Mouse (Mus musculus) forebrain, embryonic 11.5 days (tissue): ENCODE results near the gene Icosl. TPM values are rescaled to one million over a fixed set of nuclear protein-coding genes. Genes with fewer than 3 reads are reported as not detected.
A peak's percentile ranks its signal among the peaks of the same experiment; 100 is the strongest.
"Not testable (repeated sequence)": the region's sequence is repeated elsewhere in the genome, so short reads cannot be mapped to it uniquely, and the experiment has no call there.

Source experiments
- ATAC-seq: fragments of 200-750 bp; cut with Nextera tagmentation; replicated peaks from 2 replicates; pipeline ENCODE4 v1.8.0; 2017; ENCODE audit warnings: moderate TSS enrichment; ENCODE audit not compliant: low FRiP score
- DNase-seq: peaks from one replicate; pipeline ENCODE4 v3.0.0-alpha.2; 2017; ENCODE audit warnings: low spot score
- H3K27ac ChIP-seq: fragments of 300-500 bp; sonication (generic); 2 replicates; pipeline ENCODE4 v1.5.1; 2014; ENCODE audit warnings: low read depth, low read length
- H3K27me3 ChIP-seq: fragments of 300-500 bp; sonication (generic); 2 replicates; pipeline ENCODE4 v1.6.1; 2014; ENCODE audit warnings: mild to moderate bottlenecking, low read length, mixed read lengths; ENCODE audit not compliant: control insufficient read depth, insufficient read depth
- H3K36me3 ChIP-seq: fragments of 300-500 bp; sonication (generic); 2 replicates; pipeline ENCODE4 v1.6.1; 2014; ENCODE audit warnings: mild to moderate bottlenecking, low read length, moderate library complexity, mixed read lengths; ENCODE audit not compliant: control insufficient read depth, insufficient read depth
- H3K4me1 ChIP-seq: fragments of 300-500 bp; sonication (generic); replicated peaks from 2 replicates; pipeline ENCODE4 v1.6.1; 2014; ENCODE audit warnings: low read length, mixed read lengths; ENCODE audit not compliant: control insufficient read depth, insufficient read depth
- H3K4me2 ChIP-seq: fragments of 300-500 bp; sonication (generic); 2 replicates; pipeline ENCODE4 v1.6.1; 2014; ENCODE audit warnings: low read depth, mild to moderate bottlenecking, low read length, moderate library complexity, mixed read lengths; ENCODE audit not compliant: severe bottlenecking
- H3K4me3 ChIP-seq: fragments of 300-500 bp; sonication (generic); 2 replicates; pipeline ENCODE4 v1.5.1; 2014; ENCODE audit warnings: low read depth, low read length
- H3K9ac ChIP-seq: fragments of 300-500 bp; sonication (generic); 2 replicates; pipeline ENCODE4 v1.6.1; 2014; ENCODE audit warnings: low read length
- H3K9me3 ChIP-seq: fragments of 300-500 bp; sonication (generic); 2 replicates; pipeline ENCODE4 v1.6.1; 2016; ENCODE audit warnings: low read length, mixed read lengths; ENCODE audit not compliant: control insufficient read depth
- WGBS: fragments of 180-500 bp; shearing (Covaris S2); extraction: QIAGEN DNeasy Blood & Tissue Kit; methylation state at CpG from one replicate; pipeline ENCODE4 v1.1.7; 2014; 5-methylcytosine and 5-hydroxymethylcytosine counted together
- polyA plus RNA-seq: library from polyadenylated mRNA; unstranded; fragments of >200 nt; fragmentation: Nextera tagmentation; extraction: Ambion mirVana; gene quantifications from 2 replicates; pipeline ENCODE4 v1.2.1, GENCODE M21; 2014

The Icosl gene
- 2.0 and 2.5 TPM in 2 replicates for polyA plus RNA-seq

- WGBS: 1% methylated on average over 66 of the region's 66 CpGs
- peak; percentile 87 for DNase-seq
- Histone ChIP-seq H3K4me2 (peak within 1 kb of the TSS; percentile 86), H3K36me3 (no peaks in the 10 kb centered on the region), H3K9me3 (no peaks in the 10 kb centered on the region), H3K9ac (peak within 1 kb of the TSS; percentile 50), H3K4me3 (peak within 1 kb of the TSS; percentile 44), H3K4me1 (peaks cover 5% of the 10 kb centered on the region; the same call in 1 of the 2 replicates), H3K27me3 (peaks cover 4% of the 10 kb centered on the region; the same call in 1 of the 2 replicates), H3K27ac (no peak within 1 kb of the TSS)
- ATAC-seq: peak; percentile 91
These were observed at the start of gene Icosl for GRCm38 (mm10) chr10:78069101-78070011. Icosl (plus strand) TSS chr10:78069302.

- H3K27me3 ChIP-seq, H3K4me2 ChIP-seq, H3K4me1 ChIP-seq, H3K9ac ChIP-seq, H3K27ac ChIP-seq, H3K4me3 ChIP-seq, DNase-seq, H3K36me3 ChIP-seq, ATAC-seq, H3K9me3 ChIP-seq: not testable (repeated sequence)
- WGBS: over 99% methylated on average over 6 of the region's 11 CpGs
These were observed 49.1 kb upstream of the Icosl start for GRCm38 (mm10) chr10:78019984-78020383.

GRCm38 (mm10) chr10:78025453-78025852 lies 43.6 kb upstream of the Icosl start:
- H3K4me3 ChIP-seq, H3K36me3 ChIP-seq, H3K9me3 ChIP-seq, H3K9ac ChIP-seq, H3K4me1 ChIP-seq, H3K27me3 ChIP-seq, DNase-seq, H3K4me2 ChIP-seq, ATAC-seq, H3K27ac ChIP-seq: not testable (repeated sequence)
- 74% methylated on average over 6 of the region's 8 CpGs for WGBS

GRCm38 (mm10) chr10:78028129-78028528 lies 41.0 kb upstream of the Icosl start:
- WGBS: 2% methylated on average over 5 of the region's 5 CpGs
- ATAC-seq (peak; percentile 60; the same call in 1 of the 2 replicates), DNase-seq (peak; percentile 84)
- Histone ChIP-seq H3K9ac (no peak overlapping the region), H3K9me3 (no peaks in the 10 kb centered on the region), H3K36me3 (no peaks in the 10 kb centered on the region), H3K27me3 (no peaks in the 10 kb centered on the region), H3K4me3 (no peak overlapping the region), H3K4me1 (no peaks in the 10 kb centered on the region), H3K27ac (no peak overlapping the region), H3K4me2 (no peak overlapping the region)

- Histone ChIP-seq H3K4me1 (no peaks in the 10 kb centered on the region), H3K27me3 (no peaks in the 10 kb centered on the region), H3K9ac (no peak overlapping the region), H3K4me3 (no peak overlapping the region), H3K27ac (no peak overlapping the region), H3K9me3 (no peaks in the 10 kb centered on the region), H3K36me3 (no peaks in the 10 kb centered on the region), H3K4me2 (no peak overlapping the region)
- no peak for ATAC-seq
- no peak for DNase-seq
- 76% methylated on average over 1 of the region's 1 CpGs for WGBS
These were observed 40.0 kb upstream of the Icosl start for GRCm38 (mm10) chr10:78029080-78029479.

- 72% methylated on average over 2 of the region's 2 CpGs for WGBS
- ATAC-seq: no peak
- Histone ChIP-seq H3K4me2 (no peak overlapping the region), H3K4me3 (no peak overlapping the region), H3K4me1 (no peaks in the 10 kb centered on the region), H3K36me3 (no peaks in the 10 kb centered on the region), H3K9ac (no peak overlapping the region), H3K27me3 (no peaks in the 10 kb centered on the region), H3K9me3 (no peaks in the 10 kb centered on the region), H3K27ac (no peak overlapping the region)
- DNase-seq: no peak
These were observed 37.1 kb upstream of the Icosl start for GRCm38 (mm10) chr10:78031987-78032386.

- no peak for ATAC-seq
- Histone ChIP-seq H3K27me3 (no peaks in the 10 kb centered on the region), H3K9ac (no peak overlapping the region), H3K9me3 (no peaks in the 10 kb centered on the region), H3K4me1 (no peaks in the 10 kb centered on the region), H3K36me3 (no peaks in the 10 kb centered on the region), H3K4me2 (no peak overlapping the region), H3K4me3 (no peak overlapping the region), H3K27ac (no peak overlapping the region)
- WGBS: 87% methylated on average over 4 of the region's 4 CpGs
- no peak for DNase-seq
These were observed 32.0 kb upstream of the Icosl start for GRCm38 (mm10) chr10:78037139-78037538.

- ATAC-seq: no peak
- Histone ChIP-seq H3K9ac (no peak within 1 kb of the TSS), H3K4me3 (no peak within 1 kb of the TSS), H3K36me3 (no peaks in the 10 kb centered on the region), H3K27ac (no peak within 1 kb of the TSS), H3K4me1 (0 out of 2 replicates have a peak, but pooled peaks cover 3% of the 10 kb centered on the region), H3K9me3 (no peaks in the 10 kb centered on the region), H3K27me3 (no peaks in the 10 kb centered on the region), H3K4me2 (no peak within 1 kb of the TSS)
- WGBS: 87% methylated on average over 5 of the region's 5 CpGs
- DNase-seq: no peak
These were observed 27.5 kb upstream of the Icosl start, which contains the start of gene Dnmt3l for GRCm38 (mm10) chr10:78041647-78042046. Dnmt3l (plus strand) TSS chr10:78041947.
